Mouse (Mus musculus): ENCODE data around the gene Slc16a7.

- no peak for TF ChIP-seq CTCF (conservative IDR thresholded peaks at IDR 0.05; ENCODE audit: insufficient read depth, insufficient read length, low read depth, low read length)
- no peak for TF ChIP-seq POLR2A (IDR thresholded peaks at IDR 0.05; ENCODE audit: low read depth, low read length)
Observed at GRCm38 (mm10) chr10:125273759-125274158, 115.5 kb downstream of the Slc16a7 start.

Data from kidney, adult 2 months (tissue).